Mouse (Mus musculus): Measurements from ENCODE around the gene St3gal3.

The St3gal3 gene

DNA sequence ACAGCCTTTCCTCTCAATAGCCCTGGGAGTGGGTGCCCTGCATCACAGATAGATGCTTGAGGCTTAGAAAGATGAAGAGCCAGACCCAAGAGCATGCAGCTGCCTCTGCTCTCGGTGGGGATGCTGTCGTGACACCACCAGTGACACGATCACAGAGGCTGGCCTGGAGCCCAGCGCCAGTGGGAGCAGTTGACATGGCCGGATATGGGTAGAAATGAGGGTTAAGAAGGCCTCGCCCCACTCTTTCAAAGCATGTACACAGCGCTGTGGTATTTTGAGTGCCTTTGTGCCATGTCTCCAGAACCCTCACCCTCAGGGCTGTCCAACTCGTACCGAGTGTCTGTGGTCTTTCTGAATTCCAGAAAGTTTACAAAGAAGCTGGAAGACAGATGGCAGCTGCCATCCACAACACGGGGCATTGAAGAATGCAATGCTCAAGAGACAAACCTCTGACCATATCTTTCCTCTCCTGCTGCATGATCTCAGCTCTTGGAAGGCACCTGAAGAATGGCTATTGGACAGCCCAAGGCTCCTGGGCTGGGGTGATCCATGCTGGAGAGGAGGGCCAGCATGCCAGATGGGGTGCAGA, 118.3 kb downstream of the St3gal3 start:
- DNase-seq: no peak

DNA sequence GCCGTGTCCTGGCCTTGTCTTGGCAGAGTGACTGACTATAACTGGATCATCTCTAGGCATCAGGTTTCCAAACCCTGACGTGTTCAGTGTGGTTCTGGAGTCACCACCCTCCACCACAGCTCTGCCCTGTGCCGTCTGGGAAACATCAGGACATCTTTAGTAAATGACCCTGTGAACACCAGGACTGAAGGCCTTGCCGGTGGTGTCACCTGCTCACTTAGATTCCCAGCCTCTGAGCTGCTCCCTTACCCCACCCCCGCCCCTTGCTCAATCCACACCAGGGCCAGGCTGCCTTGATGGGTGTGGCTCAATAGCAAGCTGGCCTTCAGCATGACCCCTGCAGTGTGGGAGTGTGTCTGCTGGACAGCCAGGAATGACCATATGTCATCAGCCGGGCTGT, 119.1 kb downstream of the St3gal3 start:
- DNase-seq: peak; percentile 67

DNA sequence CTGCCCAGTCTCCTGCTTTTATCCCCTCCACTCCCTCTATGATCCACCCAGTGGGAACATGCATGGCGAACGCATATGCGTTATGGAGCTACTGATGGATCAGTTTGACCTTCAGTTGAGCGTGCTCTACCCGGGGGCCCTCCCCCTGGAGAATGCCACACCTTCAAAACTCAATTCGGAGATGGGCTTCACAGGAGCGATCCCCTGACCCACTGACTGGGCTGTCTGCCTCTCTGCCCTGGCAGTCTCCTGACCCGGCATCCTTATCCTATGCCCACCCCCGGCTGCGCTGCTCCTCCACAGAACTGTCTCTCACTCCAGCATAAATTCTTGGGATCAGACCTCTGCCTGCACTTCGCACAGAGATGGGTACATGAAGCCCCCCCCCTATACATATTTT, 119.6 kb downstream of the St3gal3 start:
- DNase-seq: no peak

DNA sequence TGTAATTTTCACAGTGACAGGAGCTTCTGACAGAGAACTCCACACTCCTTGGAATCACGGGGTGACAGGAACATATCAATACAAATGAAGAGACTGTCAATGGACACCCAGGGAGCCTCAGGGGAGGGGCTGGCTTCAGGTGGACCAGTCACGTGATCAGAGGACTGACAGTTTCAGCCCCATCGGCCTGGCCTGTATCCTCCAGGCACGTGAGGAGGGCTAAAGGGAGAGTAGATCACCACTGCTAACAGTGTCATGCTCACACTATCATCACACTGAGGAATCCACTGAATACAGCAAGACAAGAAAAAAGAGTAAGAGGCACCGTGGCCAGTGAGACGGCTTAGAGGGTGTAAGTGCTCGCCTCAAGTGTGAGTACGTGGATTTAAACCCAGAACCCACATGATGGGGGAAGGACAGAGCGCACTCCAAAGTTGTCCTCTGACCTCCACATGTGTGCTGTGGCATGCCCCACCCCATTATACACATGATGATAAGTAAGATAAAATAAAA, 124.0 kb downstream of the St3gal3 start:
- DNase-seq: no peak

DNA sequence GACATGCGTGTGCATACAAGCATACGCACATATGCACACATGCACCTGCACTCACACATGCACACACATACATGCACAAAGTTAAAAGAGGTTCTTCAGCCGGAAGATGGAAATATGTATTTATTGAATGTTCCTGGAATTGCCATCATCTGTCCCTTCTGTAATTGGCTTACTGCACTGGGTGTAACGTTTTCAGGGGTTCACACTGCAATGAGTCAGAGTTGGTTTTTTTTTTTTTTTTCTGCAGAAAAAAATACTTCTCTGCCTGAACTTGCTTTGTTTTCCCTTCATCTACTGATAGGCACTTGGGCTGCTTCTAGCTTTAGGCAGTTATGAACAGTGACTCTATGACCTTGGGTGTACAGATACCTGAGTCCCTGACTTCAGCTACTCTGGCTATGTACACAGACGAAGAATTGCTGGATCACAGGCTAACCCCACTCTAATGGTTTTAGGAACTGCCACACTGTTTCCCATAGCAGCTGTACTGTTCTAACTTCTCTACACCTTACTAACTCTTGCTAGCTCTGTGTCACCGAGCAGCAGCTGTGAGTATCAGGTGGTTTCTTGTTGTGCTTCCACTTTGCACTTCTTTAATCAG, 126.2 kb downstream of the St3gal3 start:
- no peak for DNase-seq

DNA sequence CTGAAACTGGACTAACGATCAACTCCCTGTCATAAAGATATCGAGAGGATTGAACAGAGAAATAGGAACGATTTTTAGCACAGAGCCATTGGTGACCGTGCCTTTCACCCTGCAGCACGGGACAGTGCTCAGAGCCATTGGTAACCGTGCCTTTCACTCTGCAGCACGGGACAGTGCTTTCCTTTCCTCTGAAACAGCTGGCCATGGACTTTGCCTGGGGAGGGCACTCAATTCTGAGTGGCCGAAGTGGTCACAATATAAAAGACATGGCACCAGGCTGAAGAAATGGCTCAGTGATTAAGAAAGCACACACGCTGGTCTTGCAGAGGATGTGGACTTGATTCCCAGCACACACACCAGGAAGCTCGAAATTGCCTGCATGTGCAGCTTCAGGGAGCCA, 133.4 kb downstream of the St3gal3 start:
- DNase-seq: no peak

DNA sequence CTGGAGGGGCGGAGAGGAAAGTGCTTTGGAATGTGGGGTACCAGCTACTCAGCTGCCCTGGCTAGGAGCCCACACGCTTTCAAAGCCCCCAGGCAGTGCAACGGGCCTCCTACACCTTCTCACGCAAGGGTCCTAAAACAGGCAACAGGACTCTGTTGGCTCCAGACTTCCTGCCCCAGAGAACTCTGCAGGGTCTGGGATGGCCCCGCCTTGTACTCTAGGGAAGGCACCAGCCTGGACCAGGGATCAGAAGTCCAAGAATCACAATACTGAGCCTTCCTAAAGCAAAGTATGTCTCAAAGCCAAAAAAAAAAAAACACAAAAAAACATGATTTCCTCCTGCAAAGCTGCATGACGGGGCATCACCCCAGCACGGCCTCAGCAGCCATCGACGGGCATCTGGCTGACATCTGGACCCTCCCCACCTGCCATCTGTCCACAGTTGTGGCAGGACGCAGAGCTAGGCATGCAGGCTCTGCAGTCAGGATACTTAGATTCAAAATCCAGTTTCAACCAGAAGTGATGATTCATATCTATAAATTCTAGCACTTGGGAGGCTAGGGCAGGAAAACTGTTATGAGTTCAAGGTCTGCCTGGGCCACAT, 134.0 kb downstream of the St3gal3 start:
- DNase-seq: no peak

DNA sequence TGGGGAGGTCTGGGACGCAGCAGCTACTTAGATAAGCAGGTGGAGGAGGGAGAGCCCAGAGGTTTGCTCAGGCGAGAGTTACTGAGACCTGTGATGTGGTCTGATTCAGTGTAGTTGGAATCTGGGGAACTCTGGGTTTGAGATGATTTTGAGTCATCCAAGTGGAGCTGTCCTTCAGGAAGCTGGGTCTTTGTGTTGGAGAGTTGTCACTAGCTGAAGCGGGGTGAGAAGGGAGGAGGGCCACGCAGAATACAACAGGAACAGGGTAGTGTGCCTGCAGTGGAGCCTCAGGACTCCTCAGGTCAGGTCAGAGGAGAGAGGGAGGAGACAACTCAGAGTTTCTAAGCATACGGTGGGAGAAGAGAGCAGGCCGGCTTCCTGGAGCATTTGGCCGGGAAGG, 134.8 kb downstream of the St3gal3 start:
- DNase-seq: no peak

DNA sequence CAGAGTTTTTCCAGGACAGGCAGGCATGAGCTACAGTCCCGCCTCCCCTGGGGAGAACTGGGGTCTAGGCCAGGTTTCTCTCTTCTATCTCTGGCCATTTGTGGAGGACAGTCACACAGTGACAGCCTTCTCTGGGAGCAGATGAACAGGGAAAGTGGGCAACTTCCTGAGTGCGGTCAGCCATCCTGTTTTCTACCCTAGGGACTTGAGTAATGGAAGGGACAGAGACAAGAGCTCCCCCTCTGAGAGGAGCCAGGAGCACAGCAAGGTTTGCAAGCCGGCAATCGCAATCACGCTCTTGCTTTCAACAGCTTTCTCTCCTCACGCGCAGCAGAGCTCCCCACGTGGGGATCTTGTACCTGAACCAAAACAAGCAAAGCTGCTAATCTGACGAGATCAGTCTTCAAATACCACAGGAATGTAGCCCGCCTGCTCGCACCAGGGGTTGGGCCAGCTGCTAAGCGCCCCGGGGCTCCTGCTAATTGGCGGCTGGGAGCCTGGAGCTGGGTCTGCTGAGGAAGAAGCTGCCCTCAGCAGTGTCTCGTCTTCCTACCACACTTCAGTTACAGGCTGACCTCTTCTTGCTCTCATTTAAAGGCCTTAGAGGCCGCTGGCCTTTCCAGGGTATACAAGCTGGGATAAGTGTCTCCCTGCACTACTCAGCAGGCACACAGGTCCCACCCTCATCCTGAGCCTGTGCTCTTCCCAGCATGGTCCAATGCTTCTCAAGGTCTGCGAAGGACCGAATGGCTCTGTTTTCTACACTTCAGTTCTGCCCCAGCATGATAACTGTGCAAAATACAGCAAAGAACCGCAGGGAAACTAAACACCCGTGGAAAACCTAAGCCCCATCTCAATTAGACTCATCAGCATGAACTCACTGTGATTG, 137.1 kb downstream of the St3gal3 start:
- DNase-seq: peak; percentile 84

DNA sequence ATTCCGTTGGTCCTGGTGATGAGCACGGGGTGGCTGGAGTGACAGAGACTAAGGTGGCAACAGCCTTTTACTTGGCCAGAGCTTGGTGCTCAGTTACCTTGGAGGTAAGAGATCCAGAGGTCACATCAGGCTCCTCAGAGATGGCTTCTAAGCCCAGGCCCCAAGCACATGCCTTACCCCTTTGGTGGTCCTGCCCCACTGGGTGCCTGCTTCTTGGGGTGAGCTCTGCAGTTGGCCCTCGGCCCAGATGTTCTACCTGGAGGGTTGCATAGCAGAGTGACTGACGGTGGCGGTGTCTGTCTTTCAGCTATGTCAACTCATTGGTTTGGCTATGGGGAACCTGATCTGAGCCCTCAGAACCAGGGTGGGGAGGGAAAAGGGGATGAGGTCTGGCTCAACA, 138.0 kb downstream of the St3gal3 start:
- no peak for DNase-seq

DNA sequence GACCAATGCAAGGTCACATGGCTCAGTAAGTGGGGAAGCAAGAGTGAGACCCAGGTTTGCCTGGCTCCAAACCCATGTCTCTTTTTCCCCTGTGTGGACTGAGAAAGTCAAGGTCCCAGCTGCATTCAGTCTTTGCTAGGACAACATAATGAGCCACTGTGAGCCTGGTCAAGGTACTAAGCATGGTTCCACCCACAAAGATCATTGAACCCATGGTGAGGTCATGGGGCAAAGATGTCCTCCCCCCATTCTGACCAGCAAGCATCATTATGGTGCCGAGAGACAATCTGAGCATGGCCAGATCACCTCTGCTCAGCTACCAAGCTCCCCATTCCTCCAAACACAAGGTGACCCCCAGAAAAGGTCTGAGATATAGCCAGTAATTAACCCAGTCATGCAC, 139.3 kb downstream of the St3gal3 start:
- no peak for DNase-seq

DNA sequence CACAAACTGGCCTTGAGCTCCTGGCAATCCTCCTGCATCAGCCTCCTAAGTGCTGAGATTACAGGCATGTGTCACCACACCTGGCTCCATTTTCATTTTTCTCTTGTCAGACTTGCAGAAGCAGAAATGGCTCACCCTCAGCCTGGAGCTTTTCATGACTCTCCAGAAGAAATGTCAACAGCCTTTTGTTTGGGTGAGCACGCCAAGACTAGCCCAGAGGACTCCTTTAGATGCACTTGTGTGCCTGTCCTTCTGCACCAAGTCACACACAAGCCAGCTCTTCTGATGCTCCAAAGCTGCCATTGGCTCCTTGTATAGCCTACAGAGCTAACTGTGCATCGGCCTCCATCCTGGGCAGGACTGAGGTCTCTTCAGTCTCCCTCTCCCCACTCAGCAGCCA, 141.3 kb downstream of the St3gal3 start:
- no peak for DNase-seq

DNA sequence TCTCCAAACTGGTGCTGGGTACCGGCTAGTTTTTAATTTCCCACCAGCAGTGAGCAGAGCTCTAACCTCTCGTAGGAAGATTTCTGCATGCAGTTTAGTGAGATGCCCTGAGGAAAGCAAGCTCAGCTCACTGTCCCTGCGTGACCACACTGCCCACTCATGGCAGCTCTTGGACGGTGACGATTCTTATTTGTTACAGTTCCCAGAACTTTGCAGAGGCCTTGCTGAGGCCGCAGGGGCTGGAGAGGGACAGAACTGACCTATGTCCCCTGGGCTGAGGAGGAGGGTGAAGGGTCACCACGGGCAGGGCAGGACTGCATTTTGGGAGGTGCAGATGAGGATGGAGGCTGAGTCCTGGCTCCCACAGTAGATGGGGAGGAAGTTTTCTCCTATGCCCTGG, 141.8 kb downstream of the St3gal3 start:
- no peak for DNase-seq

DNA sequence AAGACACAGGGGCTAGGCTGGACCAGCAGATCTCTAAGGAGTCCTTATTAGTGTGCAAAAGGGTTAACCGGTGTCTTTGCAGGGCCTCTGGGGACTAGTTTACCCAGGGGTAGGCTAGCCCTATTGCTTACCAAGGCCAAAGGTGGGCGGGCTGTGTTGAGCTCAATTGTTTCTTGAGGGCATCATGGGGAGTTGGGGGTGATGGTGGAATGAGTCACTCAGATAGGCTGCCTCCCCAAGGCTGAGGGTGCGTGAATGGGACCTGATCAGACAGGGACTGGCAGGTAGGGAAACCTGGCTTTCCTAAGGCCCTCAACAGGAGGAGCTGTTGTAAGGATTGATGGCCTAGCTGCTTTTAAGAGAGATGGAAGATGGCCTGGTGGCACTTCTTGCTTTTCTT, 142.7 kb downstream of the St3gal3 start:
- DNase-seq: no peak

DNA sequence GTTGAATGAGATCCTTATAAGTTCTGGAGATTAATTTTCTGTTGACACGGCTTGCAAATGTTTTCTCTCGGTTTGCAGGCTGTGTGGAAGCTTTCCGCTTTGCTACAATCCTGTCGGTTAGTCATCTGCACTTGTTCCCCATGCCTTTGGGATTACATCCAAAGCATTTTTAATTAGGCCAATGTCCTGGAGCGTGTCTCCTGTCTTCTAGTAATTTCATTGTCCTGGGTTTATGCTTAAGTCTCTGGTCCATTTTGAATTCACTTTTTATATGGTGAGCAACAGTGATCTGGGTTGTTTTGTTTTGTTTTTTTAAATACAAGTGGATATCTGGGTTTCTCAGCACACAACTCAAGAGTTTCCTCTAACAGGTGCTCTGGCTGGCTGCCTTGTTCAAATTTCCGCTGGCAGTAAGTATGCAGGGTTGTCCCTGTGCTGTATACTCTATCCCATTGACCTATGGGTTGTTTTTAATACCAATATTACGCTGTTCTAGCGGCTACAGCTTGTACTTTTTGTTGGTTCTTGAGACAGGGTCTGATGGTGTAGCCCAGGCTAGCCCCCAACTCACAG, 143.6 kb downstream of the St3gal3 start:
- peak; percentile 55 for DNase-seq

DNA sequence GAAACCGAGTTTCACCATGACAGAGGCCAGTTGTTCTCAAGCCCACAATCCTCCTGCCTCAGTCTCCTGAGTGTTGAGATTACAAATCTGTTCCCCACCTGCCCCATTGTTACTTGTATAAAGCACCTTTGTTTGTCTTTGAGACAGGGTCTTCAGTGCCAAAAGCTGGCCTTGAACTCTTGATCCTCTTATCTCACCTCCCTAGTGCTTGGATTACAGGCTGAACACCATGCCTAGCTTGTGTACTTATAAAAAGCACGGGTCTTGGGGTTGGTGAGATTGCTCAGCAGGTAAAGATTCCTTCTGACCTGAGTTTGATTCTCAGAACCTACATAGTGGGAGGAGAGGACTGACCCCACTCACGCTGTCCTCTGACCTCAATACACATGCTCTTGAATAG, 144.1 kb downstream of the St3gal3 start:
- no peak for DNase-seq

DNA sequence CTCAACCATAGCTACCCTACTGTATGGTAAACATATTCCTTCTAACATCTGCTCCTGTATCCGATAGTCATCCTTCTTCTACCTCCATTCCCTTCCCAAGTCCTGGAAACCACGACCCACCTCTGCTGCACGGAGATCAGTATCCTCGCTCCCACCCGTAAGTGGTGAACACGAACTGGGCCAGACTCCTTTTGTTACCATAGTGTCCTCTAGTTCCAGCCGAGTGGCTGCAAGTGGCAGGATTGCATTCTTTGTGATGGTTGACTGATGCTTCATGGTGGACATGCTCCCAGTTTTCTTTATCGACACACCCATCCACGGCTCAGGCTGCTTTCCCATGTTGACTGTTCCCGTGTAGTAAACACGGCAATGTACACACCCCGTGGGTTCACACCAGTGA, 144.9 kb downstream of the St3gal3 start:
- no peak for DNase-seq

DNA sequence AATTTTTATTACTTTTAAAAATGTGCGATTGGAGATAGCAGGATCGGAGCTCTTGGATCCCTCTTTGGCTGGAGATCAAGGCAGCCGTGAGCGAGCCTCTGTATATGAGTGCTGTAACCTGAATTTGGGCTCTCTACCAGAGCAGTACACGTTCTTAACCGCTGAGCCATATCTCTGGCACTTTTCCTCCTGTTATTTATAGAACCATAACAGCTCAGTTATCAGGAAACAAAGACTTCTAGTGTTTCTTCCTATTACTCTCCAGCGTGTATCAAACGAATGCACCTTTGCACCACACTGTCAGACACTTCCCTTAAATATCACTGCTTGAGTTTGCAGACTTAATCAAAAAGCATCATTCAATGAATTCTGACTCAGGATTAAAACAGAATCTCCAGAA, 147.9 kb downstream of the St3gal3 start:
- no peak for DNase-seq

DNA sequence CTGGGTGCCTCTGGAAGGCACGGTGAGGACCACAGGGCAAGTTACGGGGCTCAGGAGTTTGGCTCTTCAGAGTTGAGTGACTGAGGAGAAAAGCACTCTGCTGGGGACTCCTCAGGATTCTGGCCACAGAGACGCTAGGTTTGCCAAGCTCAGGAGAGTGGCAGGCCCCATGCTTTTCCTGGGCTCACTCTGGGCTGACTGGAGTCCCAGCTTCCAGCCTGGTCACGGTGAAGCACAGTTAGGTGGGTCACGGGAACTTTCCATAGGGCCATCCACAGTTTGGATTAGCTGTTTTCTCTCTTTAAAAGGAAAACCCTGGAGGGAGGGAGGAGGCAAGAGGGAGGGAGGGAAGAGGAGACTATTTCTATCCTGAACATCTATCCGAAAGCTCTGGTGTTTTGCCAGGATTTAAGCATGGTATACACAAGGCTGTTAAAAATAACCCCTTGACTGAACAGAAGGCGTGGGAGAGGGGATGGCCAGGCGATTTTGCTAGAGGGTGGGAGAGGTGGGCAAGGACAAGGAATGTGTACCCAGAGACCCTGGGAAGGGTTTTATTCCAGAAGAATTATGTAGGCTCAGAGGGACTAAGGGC, 149.6 kb downstream of the St3gal3 start:
- no peak for DNase-seq

DNA sequence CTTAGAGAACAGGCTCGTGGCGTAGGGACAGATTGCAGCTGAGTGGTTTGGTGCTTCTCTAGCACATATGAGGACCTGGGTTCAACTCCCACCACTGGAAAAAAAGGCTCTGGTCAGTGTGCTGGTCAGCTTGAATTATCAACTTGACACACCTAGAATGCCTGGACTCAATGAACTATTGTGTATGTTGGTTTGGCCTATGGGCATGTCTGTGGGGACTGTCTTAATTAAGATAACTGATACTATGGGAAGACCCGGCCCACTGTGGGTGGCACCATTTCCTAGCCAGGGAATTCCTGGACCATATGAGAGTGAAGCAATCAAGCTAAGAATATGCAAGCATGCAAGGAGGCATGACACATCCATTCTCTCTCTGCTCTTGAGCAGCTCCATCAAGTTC, 150.5 kb downstream of the St3gal3 start:
- no peak for DNase-seq

DNA sequence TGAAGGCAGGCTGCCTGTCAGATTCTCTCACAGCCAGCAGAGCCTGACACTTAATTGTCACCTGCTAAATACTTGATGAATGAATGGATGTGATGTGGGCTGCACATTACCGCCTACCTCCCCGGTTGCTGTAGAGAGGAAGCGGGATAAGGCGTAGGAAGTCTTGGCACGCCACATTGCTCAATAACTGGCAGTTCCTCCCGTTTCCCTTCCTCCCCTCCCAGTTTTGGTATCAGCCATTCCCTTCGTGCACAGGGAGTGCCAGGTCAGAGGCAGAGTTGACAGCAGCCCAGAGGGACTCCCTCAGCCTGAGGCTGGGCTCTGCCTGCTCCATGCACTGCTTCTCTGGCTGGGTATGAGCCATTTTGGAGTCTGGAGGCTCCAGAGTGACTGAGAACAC, 152.0 kb downstream of the St3gal3 start:
- no peak for DNase-seq

DNA sequence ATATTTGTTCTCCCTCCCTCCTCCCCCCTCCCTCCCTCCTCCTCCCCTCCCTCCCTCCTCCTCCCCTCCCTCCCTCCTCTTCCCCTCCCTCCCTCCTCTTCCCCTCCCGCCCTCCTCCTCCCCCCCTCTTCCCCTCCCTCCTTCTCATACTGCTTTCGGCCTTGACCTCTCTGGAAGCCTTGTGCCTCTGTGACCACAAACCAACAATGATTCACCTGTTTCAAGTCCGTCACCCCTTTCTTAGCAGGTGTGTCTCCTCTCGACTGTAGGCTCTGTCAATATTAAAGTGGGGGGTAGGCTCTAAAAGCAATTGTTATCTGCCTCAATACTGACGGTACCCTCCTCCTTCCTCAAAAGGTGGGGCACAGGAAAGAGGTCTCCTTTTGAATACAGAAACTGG, 153.2 kb downstream of the St3gal3 start:
- no peak for DNase-seq

DNA sequence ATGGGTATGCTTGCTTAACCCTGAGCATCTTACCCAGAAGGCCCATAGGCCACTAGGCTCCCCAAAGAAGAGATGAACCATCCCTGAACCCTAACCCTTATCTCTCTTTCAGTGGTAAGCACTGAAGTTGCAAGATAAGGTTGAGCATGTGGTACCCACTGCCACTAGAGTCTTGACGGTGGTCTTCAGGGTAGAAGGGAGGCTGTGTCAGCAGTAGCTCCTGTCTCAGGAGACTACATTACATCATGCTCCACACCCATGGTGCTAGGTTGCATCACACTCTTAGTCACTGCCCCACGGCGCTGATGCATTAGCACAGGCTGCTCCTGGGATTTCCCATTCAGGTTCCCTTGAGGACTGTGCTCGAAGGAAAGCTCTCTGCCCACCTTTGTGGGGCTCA, 154.6 kb downstream of the St3gal3 start:
- no peak for DNase-seq
